Mouse (Mus musculus): ENCODE data around the gene Atp6v1c2. TPM values are rescaled to one million over a fixed set of nuclear protein-coding genes. Genes with fewer than 3 reads are reported as not detected.

The Atp6v1c2 gene
- polyA plus RNA-seq, 1 experiment from 2014 or later = not detected

- Histone ChIP-seq H3K4me2 (no peak overlapping the region), H3K4me3 (replicated peaks) (no peak overlapping the region), H3K9me3 (replicated peaks) (no peaks in the 10 kb centered on the region), H3K27ac (replicated peaks) (no peak overlapping the region), H3K4me1 (replicated peaks) (no peaks in the 10 kb centered on the region), H3K9ac (no peak overlapping the region), H3K36me3 (replicated peaks) (peaks cover 76% of the 10 kb centered on the region), H3K27me3 (no peaks in the 10 kb centered on the region)
- WGBS (ENCODE audit: insufficient replicate concordance) = 74% methylated on average over 9 of the region's 9 CpGs
- no peak for ATAC-seq (ENCODE audit: insufficient read depth)
Observed at GRCm38 (mm10) chr12:17360104-17360503, 30.9 kb upstream of the Atp6v1c2 start.

DNA sequence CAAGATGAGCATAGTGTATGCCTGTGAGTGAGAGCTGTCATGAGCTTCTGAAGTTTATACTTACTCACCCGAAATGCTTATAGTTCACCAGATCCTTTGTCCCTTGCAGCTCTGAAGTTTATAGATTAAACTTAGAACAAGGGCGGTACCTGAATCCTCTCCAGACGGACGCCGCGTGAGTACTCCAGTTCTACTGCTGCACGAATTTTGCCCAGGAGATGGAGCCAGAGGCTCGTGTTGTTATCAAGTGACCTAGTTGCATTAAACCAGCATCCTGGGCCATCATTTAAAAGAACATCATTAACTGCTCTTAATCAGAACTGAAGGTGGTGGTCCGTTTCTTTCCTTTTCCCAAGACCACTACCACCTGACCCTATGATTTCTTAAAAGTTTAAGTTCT lies 29.8 kb upstream of the Atp6v1c2 start:
- H3K9ac ChIP-seq = no peak overlapping the region
- no peak overlapping the region for H3K4me2 ChIP-seq
- H3K36me3 ChIP-seq (replicated peaks) = peaks cover 77% of the 10 kb centered on the region
- no peaks in the 10 kb centered on the region for H3K4me1 ChIP-seq (replicated peaks)
- no peaks in the 10 kb centered on the region for H3K9me3 ChIP-seq (replicated peaks)
- no peak for ATAC-seq (ENCODE audit: insufficient read depth)
- H3K4me3 ChIP-seq (replicated peaks) = no peak overlapping the region
- H3K27ac ChIP-seq (replicated peaks) = no peak overlapping the region
- 79% methylated on average over 9 of the region's 9 CpGs for WGBS (ENCODE audit: insufficient replicate concordance)
- no peaks in the 10 kb centered on the region for H3K27me3 ChIP-seq

- 81% methylated on average over 5 of the region's 5 CpGs for WGBS (ENCODE audit: insufficient replicate concordance)
- Histone ChIP-seq H3K27ac (replicated peaks) (no peak overlapping the region), H3K4me1 (replicated peaks) (no peaks in the 10 kb centered on the region), H3K27me3 (no peaks in the 10 kb centered on the region), H3K36me3 (replicated peaks) (peaks cover 77% of the 10 kb centered on the region), H3K4me3 (replicated peaks) (no peak overlapping the region), H3K4me2 (no peak overlapping the region), H3K9me3 (replicated peaks) (no peaks in the 10 kb centered on the region), H3K9ac (no peak overlapping the region)
- no peak for ATAC-seq (ENCODE audit: insufficient read depth)
Observed at GRCm38 (mm10) chr12:17357795-17358194, 28.6 kb upstream of the Atp6v1c2 start.

DNA sequence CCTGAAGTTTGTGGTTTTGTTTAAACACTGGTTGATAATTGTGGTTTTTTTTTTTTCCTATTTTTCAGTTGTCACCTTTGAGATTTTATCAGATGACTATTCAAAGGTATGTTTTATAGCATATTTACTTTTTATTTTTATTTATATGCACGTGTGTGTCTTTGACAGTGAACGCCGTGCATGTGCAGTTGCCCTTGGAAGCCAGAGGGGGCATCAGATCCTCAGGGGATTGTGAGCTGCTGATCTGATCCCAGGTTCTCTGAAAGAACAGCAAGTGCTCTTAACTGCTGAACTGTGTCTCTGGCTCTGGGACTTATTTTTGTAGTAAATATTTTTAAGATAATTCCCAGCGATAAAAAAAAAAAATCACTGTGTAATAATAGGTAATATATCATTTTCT lies 27.7 kb upstream of the Atp6v1c2 start:
- Histone ChIP-seq H3K4me1 (replicated peaks) (no peaks in the 10 kb centered on the region), H3K9me3 (replicated peaks) (no peaks in the 10 kb centered on the region), H3K4me3 (replicated peaks) (no peak overlapping the region), H3K36me3 (replicated peaks) (peaks cover 73% of the 10 kb centered on the region), H3K27me3 (no peaks in the 10 kb centered on the region), H3K27ac (replicated peaks) (no peak overlapping the region), H3K4me2 (no peak overlapping the region), H3K9ac (no peak overlapping the region)
- no peak for ATAC-seq (ENCODE audit: insufficient read depth)
- WGBS (ENCODE audit: insufficient replicate concordance) = 81% methylated on average over 4 of the region's 4 CpGs

DNA sequence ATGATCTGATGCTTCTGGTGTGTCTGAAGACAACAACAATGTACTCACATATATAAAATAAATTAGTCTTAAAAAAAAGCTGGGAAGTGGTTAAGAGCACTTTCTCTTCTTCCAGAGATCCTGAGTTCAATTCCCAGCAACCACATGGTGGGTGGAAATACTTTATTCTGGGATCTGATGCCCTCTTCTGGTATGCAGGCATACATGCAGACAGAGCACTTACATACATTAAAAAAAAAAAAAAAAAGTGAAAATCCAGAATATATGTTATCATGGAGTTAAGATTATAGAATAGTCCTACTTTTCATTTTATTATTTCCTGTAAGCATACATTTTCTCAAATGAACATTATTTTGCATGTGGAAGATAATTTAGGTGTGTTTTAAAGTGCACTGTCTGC lies 20.9 kb upstream of the Atp6v1c2 start:
- H3K4me3 ChIP-seq (replicated peaks) = no peak overlapping the region
- no peaks in the 10 kb centered on the region for H3K9me3 ChIP-seq (replicated peaks)
- no peak overlapping the region for H3K4me2 ChIP-seq
- ATAC-seq (ENCODE audit: insufficient read depth) = no peak
- peaks cover 18% of the 10 kb centered on the region for H3K4me1 ChIP-seq (replicated peaks)
- peaks cover 36% of the 10 kb centered on the region for H3K36me3 ChIP-seq (replicated peaks)
- H3K27ac ChIP-seq (replicated peaks) = no peak overlapping the region
- no peaks in the 10 kb centered on the region for H3K27me3 ChIP-seq
- H3K9ac ChIP-seq = no peak overlapping the region

- peak; percentile 94 for ATAC-seq (ENCODE audit: insufficient read depth)
- Histone ChIP-seq H3K27ac (replicated peaks) (peak within 1 kb of the TSS; percentile 45), H3K4me3 (replicated peaks) (peak within 1 kb of the TSS; percentile 78), H3K4me2 (peak within 1 kb of the TSS; percentile 86), H3K27me3 (no peaks in the 10 kb centered on the region), H3K36me3 (replicated peaks) (peaks cover 18% of the 10 kb centered on the region), H3K4me1 (replicated peaks) (peaks cover 18% of the 10 kb centered on the region), H3K9me3 (replicated peaks) (no peaks in the 10 kb centered on the region), H3K9ac (peak within 1 kb of the TSS; percentile 66)
- WGBS (ENCODE audit: insufficient replicate concordance) = under 1% methylated on average over 42 of the region's 42 CpGs
Observed at GRCm38 (mm10) chr12:17348048-17349036, 19.2 kb upstream of the Atp6v1c2 start, which contains the start of gene Nol10. Gene Nol10 (plus strand): TSS chr12:17348458.

- Histone ChIP-seq H3K27me3 (no peaks in the 10 kb centered on the region), H3K36me3 (replicated peaks) (peaks cover 15% of the 10 kb centered on the region), H3K4me3 (replicated peaks) (peak overlapping the region; percentile 78), H3K4me1 (replicated peaks) (peaks cover 18% of the 10 kb centered on the region), H3K9me3 (replicated peaks) (no peaks in the 10 kb centered on the region), H3K4me2 (peak overlapping the region; percentile 86), H3K27ac (replicated peaks) (peak overlapping the region; percentile 45), H3K9ac (peak overlapping the region; percentile 66)
- peak; percentile 49 for ATAC-seq (ENCODE audit: insufficient read depth)
- 31% methylated on average over 11 of the region's 11 CpGs for WGBS (ENCODE audit: insufficient replicate concordance)
Observed at GRCm38 (mm10) chr12:17347327-17348047, 18.3 kb upstream of the Atp6v1c2 start.

DNA sequence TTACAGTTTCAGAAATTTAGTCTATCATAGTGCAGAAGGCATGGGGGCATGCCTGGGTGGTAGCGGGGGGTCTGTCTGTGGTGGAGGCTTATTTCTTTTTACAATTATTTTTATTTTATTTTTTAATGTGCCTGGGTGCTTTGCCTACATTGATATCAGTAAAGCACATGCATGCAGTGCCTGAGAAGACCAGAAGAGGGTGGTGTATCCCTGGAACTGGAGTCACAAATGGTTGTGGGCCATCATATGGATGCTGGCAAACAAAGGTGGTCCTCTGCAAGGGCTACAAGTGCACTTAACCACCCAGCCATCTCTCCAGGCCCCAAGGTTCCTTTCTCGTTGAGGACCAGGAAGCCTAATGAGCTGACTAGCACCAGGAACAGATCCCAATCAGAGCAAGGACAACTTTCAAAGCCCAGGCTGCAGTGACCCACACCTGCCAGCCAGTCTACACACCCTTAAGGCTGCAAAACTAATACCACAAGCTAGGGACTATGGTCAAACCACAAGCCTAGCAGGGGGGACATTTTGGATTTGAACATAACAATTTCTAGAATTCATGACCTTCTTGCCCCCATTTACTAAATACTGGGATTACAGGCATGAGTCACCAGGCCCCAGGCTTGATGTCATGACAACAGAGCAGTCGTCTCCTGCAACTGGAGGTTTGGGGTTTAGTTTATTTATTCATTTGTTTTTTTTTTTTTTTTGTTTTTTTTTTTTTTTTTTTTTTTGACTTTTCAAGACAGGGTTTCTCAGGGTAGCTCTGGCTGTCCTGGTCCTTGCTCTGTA lies 10.2 kb upstream of the Atp6v1c2 start:
- 57% methylated on average over 3 of the region's 3 CpGs for WGBS (ENCODE audit: insufficient replicate concordance)
- ATAC-seq (ENCODE audit: insufficient read depth) = no peak
- no peaks in the 10 kb centered on the region for H3K9me3 ChIP-seq (replicated peaks)
- H3K4me1 ChIP-seq (replicated peaks) = no peaks in the 10 kb centered on the region
- H3K9ac ChIP-seq = no peak overlapping the region
- H3K27me3 ChIP-seq = no peaks in the 10 kb centered on the region
- H3K4me3 ChIP-seq (replicated peaks) = no peak overlapping the region
- no peaks in the 10 kb centered on the region for H3K36me3 ChIP-seq (replicated peaks)
- H3K4me2 ChIP-seq = no peak overlapping the region
- H3K27ac ChIP-seq (replicated peaks) = no peak overlapping the region

DNA sequence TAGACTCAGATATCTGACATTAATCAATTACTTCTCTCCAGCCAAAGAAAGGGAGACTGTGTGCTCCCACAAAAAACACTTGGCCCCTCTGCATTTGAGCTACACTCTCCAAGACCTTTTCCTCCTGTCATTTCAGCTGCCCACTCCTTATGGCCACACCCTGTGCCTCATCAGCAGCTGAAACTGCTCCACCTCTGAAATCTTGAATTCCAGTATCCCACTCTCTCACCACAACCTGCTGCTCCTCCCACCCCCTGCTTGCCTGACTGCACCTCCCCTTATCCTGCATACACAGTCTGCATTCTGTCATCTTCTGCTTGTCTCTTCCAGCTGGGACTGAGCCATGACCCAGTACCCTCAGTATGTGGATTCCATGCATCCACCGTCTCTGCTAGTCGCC lies 9.2 kb upstream of the Atp6v1c2 start:
- ATAC-seq (ENCODE audit: insufficient read depth) = no peak
- Histone ChIP-seq H3K9me3 (replicated peaks) (no peaks in the 10 kb centered on the region), H3K9ac (no peak overlapping the region), H3K4me2 (no peak overlapping the region), H3K36me3 (replicated peaks) (no peaks in the 10 kb centered on the region), H3K27me3 (no peaks in the 10 kb centered on the region), H3K4me1 (replicated peaks) (no peaks in the 10 kb centered on the region), H3K27ac (replicated peaks) (no peak overlapping the region), H3K4me3 (replicated peaks) (no peak overlapping the region)
- 58% methylated on average over 2 of the region's 2 CpGs for WGBS (ENCODE audit: insufficient replicate concordance)

DNA sequence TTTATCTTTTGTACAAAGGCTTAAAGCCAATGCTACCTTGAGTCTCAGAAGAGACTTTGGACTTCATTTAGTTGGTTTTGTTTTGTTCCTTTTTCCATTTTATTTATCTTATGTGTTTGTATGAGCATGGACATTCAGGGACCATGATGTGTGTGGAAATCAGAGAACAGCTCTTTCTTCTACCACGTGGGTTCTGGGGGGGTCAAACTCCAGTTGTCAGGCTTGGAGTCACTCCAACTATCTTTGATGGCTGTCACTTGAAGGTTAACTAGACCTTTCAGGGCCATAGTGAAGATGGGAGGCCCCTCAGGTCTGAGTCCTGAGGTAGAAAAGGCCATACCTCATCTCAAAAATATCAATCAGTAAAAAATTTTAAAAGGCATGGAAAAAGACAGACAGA lies 4.3 kb upstream of the Atp6v1c2 start:
- ATAC-seq (ENCODE audit: insufficient read depth) = no peak
- Histone ChIP-seq H3K9ac (no peak overlapping the region), H3K27ac (replicated peaks) (no peak overlapping the region), H3K36me3 (replicated peaks) (no peaks in the 10 kb centered on the region), H3K4me2 (no peak overlapping the region), H3K4me3 (replicated peaks) (no peak overlapping the region), H3K27me3 (no peaks in the 10 kb centered on the region; the same call in 1 of the 2 replicates), H3K4me1 (replicated peaks) (no peaks in the 10 kb centered on the region), H3K9me3 (replicated peaks) (no peaks in the 10 kb centered on the region)
- WGBS (ENCODE audit: insufficient replicate concordance) = 10% methylated on average over 1 of the region's 1 CpGs
